Mouse (Mus musculus) embryonic facial prominence, embryonic 12.5 days (tissue): ENCODE data around the gene Foxp3. TPM values are rescaled to one million over a fixed set of nuclear protein-coding genes. Genes with fewer than 3 reads are reported as not detected.

Source experiments
- ATAC-seq: fragments of 200-750 bp; cut with Nextera tagmentation; 2 replicates; pipeline ENCODE4 v1.8.0; 2017; ENCODE audit not compliant: insufficient number of reproducible peaks, insufficient read depth, low FRiP score, low TSS enrichment
- H3K27ac ChIP-seq: fragments of 300-500 bp; sonication (generic); 2 replicates; pipeline ENCODE4 v1.5.1; 2016; ENCODE audit warnings: mild to moderate bottlenecking
- H3K27me3 ChIP-seq: fragments of 300-500 bp; sonication (generic); 2 replicates; pipeline ENCODE4 v1.6.1; 2016; ENCODE audit warnings: mild to moderate bottlenecking, moderate library complexity
- H3K36me3 ChIP-seq: fragments of 300-500 bp; sonication (generic); 2 replicates; pipeline ENCODE4 v1.6.1; 2016; ENCODE audit warnings: mild to moderate bottlenecking
- H3K4me1 ChIP-seq: fragments of 300-500 bp; sonication (generic); 2 replicates; pipeline ENCODE4 v1.6.1; 2016
- H3K4me2 ChIP-seq: fragments of 300-500 bp; sonication (generic); replicated peaks from 2 replicates; pipeline ENCODE4 v1.6.1; 2016; ENCODE audit warnings: mild to moderate bottlenecking, moderate library complexity
- H3K4me3 ChIP-seq: fragments of 300-500 bp; sonication (generic); 2 replicates; pipeline ENCODE4 v1.5.1; 2016; ENCODE audit warnings: mild to moderate bottlenecking
- H3K9ac ChIP-seq: fragments of 300-500 bp; sonication (generic); 2 replicates; pipeline ENCODE4 v1.6.1; 2016; ENCODE audit warnings: mild to moderate bottlenecking, moderate library complexity
- H3K9me3 ChIP-seq: fragments of 300-500 bp; sonication (generic); 2 replicates; pipeline ENCODE4 v1.6.1; 2016; ENCODE audit warnings: mild to moderate bottlenecking, moderate library complexity
- WGBS: fragments of 180-500 bp; shearing (Covaris S2); methylation state at CpG from one replicate; pipeline ENCODE4 v1.1.7; 2016; 5-methylcytosine and 5-hydroxymethylcytosine counted together
- polyA plus RNA-seq: library from polyadenylated mRNA; unstranded; fragments of >200 nt; fragmentation: Nextera tagmentation; extraction: Ambion mirVana; gene quantifications from 2 replicates; pipeline ENCODE4 v1.2.1, GENCODE M21; 2016

Foxp3 gene
- polyA plus RNA-seq, 1 experiment from 2014 or later, result not detected

GRCm38 (mm10) chrX:7581151-7581550 is 7.7 kb downstream of the Foxp3 start:
- Histone ChIP-seq H3K9ac (no peak overlapping the region), H3K9me3 (no peaks in the 10 kb centered on the region), H3K4me2 (no peak overlapping the region), H3K4me3 (no peak overlapping the region), H3K4me1 (no peaks in the 10 kb centered on the region), H3K36me3 (no peaks in the 10 kb centered on the region), H3K27ac (no peak overlapping the region), H3K27me3 (no peaks in the 10 kb centered on the region)
- WGBS, result 100% methylated on average over 2 of the region's 2 CpGs
- no peak for ATAC-seq

- no peak overlapping the region for H3K4me3 ChIP-seq
- no peaks in the 10 kb centered on the region for H3K9me3 ChIP-seq
- H3K27ac ChIP-seq, result no peak overlapping the region
- H3K27me3 ChIP-seq, result no peaks in the 10 kb centered on the region
- no peak overlapping the region for H3K9ac ChIP-seq
- H3K36me3 ChIP-seq, result 0 out of 2 replicates have a peak, but pooled peaks cover 4% of the 10 kb centered on the region
- H3K4me2 ChIP-seq, result no peak overlapping the region
- ATAC-seq, result no peak
- no peaks in the 10 kb centered on the region for H3K4me1 ChIP-seq
- WGBS, result 92% methylated on average over 11 of the region's 11 CpGs
Measured at GRCm38 (mm10) chrX:7583881-7584280, 10.4 kb downstream of the Foxp3 start.

- H3K27ac ChIP-seq, result no peak overlapping the region
- H3K9ac ChIP-seq, result no peak overlapping the region
- H3K9me3 ChIP-seq, result no peaks in the 10 kb centered on the region
- 0 out of 2 replicates have a peak, but pooled peaks cover 4% of the 10 kb centered on the region for H3K36me3 ChIP-seq
- H3K4me3 ChIP-seq, result no peak overlapping the region
- H3K27me3 ChIP-seq, result no peaks in the 10 kb centered on the region
- no peak overlapping the region for H3K4me2 ChIP-seq
- no peak for ATAC-seq
- no peaks in the 10 kb centered on the region for H3K4me1 ChIP-seq
- 83% methylated on average over 4 of the region's 5 CpGs for WGBS
Measured at GRCm38 (mm10) chrX:7586356-7586755, 12.9 kb downstream of the Foxp3 start.

GRCm38 (mm10) chrX:7595371-7595770 is 21.9 kb downstream of the Foxp3 start:
- Histone ChIP-seq H3K4me2 (no peak overlapping the region), H3K36me3 (peaks cover 26% of the 10 kb centered on the region; the same call in 1 of the 2 replicates)
- ATAC-seq, result no peak

GRCm38 (mm10) chrX:7604004-7604403 is 30.6 kb downstream of the Foxp3 start:
- no peak for ATAC-seq
- Histone ChIP-seq H3K4me3 (no peak overlapping the region), H3K36me3 (peaks cover 4% of the 10 kb centered on the region; the same call in 1 of the 2 replicates), H3K4me1 (no peaks in the 10 kb centered on the region), H3K27ac (no peak overlapping the region), H3K9ac (no peak overlapping the region), H3K27me3 (no peaks in the 10 kb centered on the region), H3K9me3 (no peaks in the 10 kb centered on the region), H3K4me2 (no peak overlapping the region)
- WGBS, result 87% methylated on average over 7 of the region's 7 CpGs

More at GRCm38 (mm10) chrX:7595371-7595770, 21.9 kb downstream of the Foxp3 start:
- Histone ChIP-seq H3K27me3 (no peaks in the 10 kb centered on the region), H3K4me3 (no peak overlapping the region), H3K27ac (no peak overlapping the region), H3K9me3 (no peaks in the 10 kb centered on the region), H3K9ac (no peak overlapping the region), H3K4me1 (no peaks in the 10 kb centered on the region)
- 95% methylated on average over 9 of the region's 9 CpGs for WGBS

- Histone ChIP-seq H3K9ac (peak within 1 kb of the TSS; percentile 47), H3K27me3 (no peaks in the 10 kb centered on the region), H3K36me3 (no peaks in the 10 kb centered on the region), H3K4me1 (no peaks in the 10 kb centered on the region), H3K4me2 (peak within 1 kb of the TSS; percentile 50), H3K27ac (no peak within 1 kb of the TSS), H3K4me3 (peak within 1 kb of the TSS; percentile 45), H3K9me3 (no peaks in the 10 kb centered on the region)
- 24% methylated on average over 28 of the region's 28 CpGs for whole genome bisulfite sequencing
- ATAC-seq, result peak; percentile 90
Measured at GRCm38 (mm10) chrX:7604879-7605574, 31.6 kb downstream of the Foxp3 start, which contains the start of gene Ccdc22. Ccdc22 (minus strand) TSS chrX:7605517.

GRCm38 (mm10) chrX:7605575-7605941 is 32.1 kb downstream of the Foxp3 start:
- 46% methylated on average over 8 of the region's 8 CpGs for WGBS
- no peak for ATAC-seq
- Histone ChIP-seq H3K4me2 (no peak overlapping the region), H3K27me3 (no peaks in the 10 kb centered on the region), H3K9me3 (no peaks in the 10 kb centered on the region), H3K9ac (no peak overlapping the region), H3K4me3 (no peak overlapping the region), H3K27ac (no peak overlapping the region), H3K4me1 (no peaks in the 10 kb centered on the region), H3K36me3 (no peaks in the 10 kb centered on the region)

GRCm38 (mm10) chrX:7606783-7607182 is 33.3 kb downstream of the Foxp3 start, which contains the start of gene Cacna1f:
Cacna1f (plus strand) TSS chrX:7607083.
- no peaks in the 10 kb centered on the region for H3K36me3 ChIP-seq
- H3K27me3 ChIP-seq, result 0 out of 2 replicates have a peak, but pooled peaks cover 4% of the 10 kb centered on the region
- no peak within 1 kb of the TSS for H3K4me2 ChIP-seq
- no peak within 1 kb of the TSS for H3K9ac ChIP-seq
- no peaks in the 10 kb centered on the region for H3K4me1 ChIP-seq
- WGBS, result 77% methylated on average over 6 of the region's 6 CpGs
- ATAC-seq, result no peak
- H3K9me3 ChIP-seq, result no peaks in the 10 kb centered on the region
- no peak within 1 kb of the TSS for H3K4me3 ChIP-seq
- H3K27ac ChIP-seq, result no peak within 1 kb of the TSS

- WGBS, result 16% methylated on average over 21 of the region's 21 CpGs
- no peaks in the 10 kb centered on the region for H3K4me1 ChIP-seq
- peak overlapping the region; percentile 56 for H3K4me2 ChIP-seq
- H3K36me3 ChIP-seq, result no peaks in the 10 kb centered on the region
- H3K9me3 ChIP-seq, result no peaks in the 10 kb centered on the region
- H3K27ac ChIP-seq, result no peak overlapping the region
- peak overlapping the region; percentile 35 for H3K4me3 ChIP-seq
- H3K9ac ChIP-seq, result no peak overlapping the region
- ATAC-seq, result no peak
- H3K27me3 ChIP-seq, result 0 out of 2 replicates have a peak, but pooled peaks cover 4% of the 10 kb centered on the region
Measured at GRCm38 (mm10) chrX:7610035-7610434, 36.6 kb downstream of the Foxp3 start.

GRCm38 (mm10) chrX:7610536-7611258 is 37.3 kb downstream of the Foxp3 start:
- Histone ChIP-seq H3K9me3 (no peaks in the 10 kb centered on the region), H3K4me1 (no peaks in the 10 kb centered on the region), H3K9ac (no peak overlapping the region), H3K27ac (no peak overlapping the region), H3K36me3 (no peaks in the 10 kb centered on the region), H3K4me2 (peak overlapping the region; percentile 56), H3K27me3 (0 out of 2 replicates have a peak, but pooled peaks cover 4% of the 10 kb centered on the region), H3K4me3 (peak overlapping the region; percentile 35)
- ATAC-seq, result no peak
- 22% methylated on average over 26 of the region's 26 CpGs for WGBS

GRCm38 (mm10) chrX:7617889-7618551 is 44.6 kb downstream of the Foxp3 start:
- Histone ChIP-seq H3K27me3 (no peaks in the 10 kb centered on the region), H3K9ac (no peak overlapping the region), H3K9me3 (no peaks in the 10 kb centered on the region), H3K4me3 (no peak overlapping the region), H3K36me3 (no peaks in the 10 kb centered on the region), H3K4me2 (no peak overlapping the region), H3K4me1 (no peaks in the 10 kb centered on the region), H3K27ac (no peak overlapping the region)
- ATAC-seq, result no peak
- WGBS, result 82% methylated on average over 12 of the region's 12 CpGs
